ENCODE assay signal across 8 mouse cellular contexts in genomic region chr8:62284378-62285110, GRCm38 (mm10).
DNase-seq lines count a peak whose midpoint lies in the region; ATAC-seq and TF ChIP-seq lines count a peak whose summit lies in the region.

No protein-coding gene starts in this region.

- no peak overlapping the region for H3K9ac ChIP-seq in embryonic facial prominence, embryonic 12.5 days
- H3K9ac ChIP-seq in lung, embryonic 14.5 days = no peak overlapping the region
- H3K9ac ChIP-seq in stomach, embryonic 15.5 days = no peak overlapping the region

- DNase-seq in Muller cell, postnatal 12 days (ENCODE audit: inconsistent ontology term) = peak; percentile 93
- peak; percentile 6 for DNase-seq in heart, postnatal 25 days (ENCODE audit: low spot score)
- peak; percentile 43 for DNase-seq in lung, embryonic 14.5 days
- DNase-seq in right cerebral cortex, postnatal 25 days = no peak
- no peak for DNase-seq in frontal cortex, postnatal 14 days (ENCODE audit: low spot score in 2 of 2)
- no peak for DNase-seq in cerebellum, adult 18-20 months

- WGBS in embryonic facial prominence, embryonic 12.5 days = 57% methylated on average over 12 of the region's 12 CpGs
- WGBS in lung, embryonic 14.5 days = 43% methylated on average over 12 of the region's 12 CpGs
- 43% methylated on average over 12 of the region's 12 CpGs for WGBS in stomach, embryonic 15.5 days

- H3K4me2 ChIP-seq in embryonic facial prominence, embryonic 12.5 days (replicated peaks) = no peak overlapping the region
- H3K4me2 ChIP-seq in lung, embryonic 14.5 days = peak overlapping the region; percentile 25; the same call in 1 of the 2 replicates
- H3K4me2 ChIP-seq in stomach, embryonic 15.5 days = peak overlapping the region; percentile 21; the same call in 1 of the 2 replicates

- 0 out of 2 replicates have a peak, but pooled peaks have one; percentile 64 for ATAC-seq in embryonic facial prominence, embryonic 12.5 days (ENCODE audit: insufficient number of reproducible peaks, insufficient read depth, low FRiP score, low TSS enrichment)
- ATAC-seq in lung, embryonic 14.5 days (ENCODE audit: insufficient read depth) = peak; percentile 93
- peak; percentile 79 for ATAC-seq in stomach, embryonic 15.5 days (ENCODE audit: insufficient read depth, low FRiP score, low read depth)

- no peak overlapping the region for H3K4me3 ChIP-seq in embryonic facial prominence, embryonic 12.5 days
- no peak overlapping the region for H3K4me3 ChIP-seq in lung, embryonic 14.5 days (ENCODE audit: low read depth, low read length)
- H3K4me3 ChIP-seq in stomach, embryonic 15.5 days (replicated peaks) = no peak overlapping the region

- no peaks in the 10 kb centered on the region for H3K36me3 ChIP-seq in embryonic facial prominence, embryonic 12.5 days
- no peaks in the 10 kb centered on the region for H3K36me3 ChIP-seq in lung, embryonic 14.5 days (ENCODE audit: insufficient read depth)
- H3K36me3 ChIP-seq in stomach, embryonic 15.5 days = no peaks in the 10 kb centered on the region

- no peak overlapping the region for H3K27ac ChIP-seq in embryonic facial prominence, embryonic 12.5 days
- H3K27ac ChIP-seq in lung, embryonic 14.5 days (ENCODE audit: low read depth) = peak overlapping the region; percentile 69; the same call in 1 of the 2 replicates
- peak overlapping the region; percentile 0; the same call in 1 of the 2 replicates for H3K27ac ChIP-seq in stomach, embryonic 15.5 days

- peaks cover 7% of the 10 kb centered on the region; the same call in 1 of the 2 replicates for H3K4me1 ChIP-seq in embryonic facial prominence, embryonic 12.5 days
- no peaks in the 10 kb centered on the region for H3K4me1 ChIP-seq in lung, embryonic 14.5 days (ENCODE audit: insufficient read depth)
- no peaks in the 10 kb centered on the region for H3K4me1 ChIP-seq in stomach, embryonic 15.5 days

- intact Hi-C loops in heart, postnatal 25 days (cut with DNase I) = no loop called here

- no peak for TF ChIP-seq CTCF in lung, embryonic 14.5 days (IDR thresholded peaks at IDR 0.05; ENCODE audit: low read depth)

- H3K9me3 ChIP-seq in embryonic facial prominence, embryonic 12.5 days = no peaks in the 10 kb centered on the region
- H3K9me3 ChIP-seq in lung, embryonic 14.5 days (ENCODE audit: low read depth, low read length) = no peaks in the 10 kb centered on the region
- no peaks in the 10 kb centered on the region for H3K9me3 ChIP-seq in stomach, embryonic 15.5 days

- H3K27me3 ChIP-seq in embryonic facial prominence, embryonic 12.5 days = no peaks in the 10 kb centered on the region
- H3K27me3 ChIP-seq in lung, embryonic 14.5 days (ENCODE audit: insufficient read depth, low read length) = no peaks in the 10 kb centered on the region
- no peaks in the 10 kb centered on the region for H3K27me3 ChIP-seq in stomach, embryonic 15.5 days (replicated peaks)

Comparison
In these comparisons a context has a peak if more than half of its experiments do, and no peak if none do; other contexts are left out.
1. DNase-seq: peak in Muller cell, postnatal 12 days (single experiment), heart, postnatal 25 days (single experiment) and lung, embryonic 14.5 days (single experiment); none in right cerebral cortex, postnatal 25 days (single experiment), frontal cortex, postnatal 14 days (0 of 2) and cerebellum, adult 18-20 months (0 of 2).
2. Peak in every context shown above with its lines, with median percentiles within 50 percentile points of each other: ATAC-seq.